Comparison of ENCODE assay signal across 8 mouse cellular contexts in the genomic region with DNA sequence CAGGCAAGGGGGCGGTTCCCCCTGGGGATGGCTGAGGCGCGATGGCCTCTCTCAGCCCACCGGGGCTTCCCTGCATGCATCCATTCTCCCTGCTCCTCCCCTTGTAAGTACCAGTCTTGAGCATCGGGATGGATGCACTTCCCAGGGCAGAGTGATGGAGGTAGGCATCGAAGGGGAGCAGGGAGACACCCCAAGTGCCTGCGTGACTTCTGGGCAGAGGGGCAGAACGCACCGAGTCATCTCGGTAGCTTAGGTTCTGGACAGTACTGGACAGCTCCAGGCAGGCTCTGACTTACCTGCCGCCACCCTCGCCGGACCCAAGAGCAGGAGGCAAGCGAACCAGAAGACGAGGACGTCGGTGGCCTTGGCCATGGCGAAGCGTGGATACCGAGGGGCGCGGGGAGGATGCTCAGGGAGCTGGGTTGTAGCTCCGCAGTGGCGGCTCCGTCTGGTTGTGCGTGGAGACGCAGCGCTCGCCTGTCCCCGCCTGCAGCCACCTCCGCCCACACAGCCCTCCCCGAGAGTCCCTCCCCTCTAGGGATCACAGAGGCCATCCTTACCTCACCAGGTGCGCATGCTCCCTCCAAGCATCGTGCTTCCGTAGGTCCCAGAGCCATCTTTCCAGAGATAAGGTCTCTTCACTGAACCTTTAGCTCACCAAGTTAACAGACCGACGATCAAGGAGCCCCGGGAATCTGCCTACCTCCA. TPM values are rescaled to one million over a fixed set of nuclear protein-coding genes. Genes with fewer than 3 reads are reported as not detected.
DNase-seq lines count a peak whose midpoint lies in the region; ATAC-seq and TF ChIP-seq lines count a peak whose summit lies in the region.

A gene (minus strand): TSS at position 658 of the 708 bp plus-strand sequence.

- peaks cover 17% of the 10 kb centered on the region for H3K27me3 ChIP-seq in lung, embryonic 16.5 days (ENCODE audit: control insufficient read depth, insufficient read depth, low read depth, low read length)
- H3K27me3 ChIP-seq in hindbrain, embryonic 12.5 days: peaks cover 17% of the 10 kb centered on the region
- H3K27me3 ChIP-seq in midbrain, embryonic 14.5 days (ENCODE audit: control insufficient read depth, insufficient read depth, low read length): no peaks in the 10 kb centered on the region

- ATAC-seq in lung, embryonic 16.5 days (ENCODE audit: low read depth): no peak
- ATAC-seq in hindbrain, embryonic 12.5 days (ENCODE audit: low FRiP score): peak; percentile 81
- ATAC-seq in midbrain, embryonic 14.5 days (ENCODE audit: low FRiP score, low TSS enrichment): peak; percentile 76

- no peaks in the 10 kb centered on the region for H3K4me1 ChIP-seq in lung, embryonic 16.5 days (replicated peaks; ENCODE audit: control insufficient read depth, insufficient read depth, low read length)
- peaks cover 12% of the 10 kb centered on the region for H3K4me1 ChIP-seq in hindbrain, embryonic 12.5 days
- H3K4me1 ChIP-seq in midbrain, embryonic 14.5 days (ENCODE audit: control insufficient read depth, insufficient read depth, low read length): peaks cover 23% of the 10 kb centered on the region

- no peak for TF ChIP-seq CTCF in gastrocnemius, adult 2 months (IDR thresholded peaks at IDR 0.05)

- no peaks in the 10 kb centered on the region for H3K9me3 ChIP-seq in lung, embryonic 16.5 days (ENCODE audit: control insufficient read depth, low read length)
- H3K9me3 ChIP-seq in hindbrain, embryonic 12.5 days (replicated peaks): no peaks in the 10 kb centered on the region
- H3K9me3 ChIP-seq in midbrain, embryonic 14.5 days (ENCODE audit: control insufficient read depth, low read length): no peaks in the 10 kb centered on the region

- peak within 1 kb of the TSS; percentile 11; the same call in 1 of the 2 replicates for H3K4me3 ChIP-seq in lung, embryonic 16.5 days (ENCODE audit: low read length)
- H3K4me3 ChIP-seq in hindbrain, embryonic 12.5 days: peak within 1 kb of the TSS; percentile 42
- peak within 1 kb of the TSS; percentile 53 for H3K4me3 ChIP-seq in midbrain, embryonic 14.5 days (replicated peaks; ENCODE audit: low read depth, low read length)
- H3K4me3 ChIP-seq in gastrocnemius, adult 2 months: no peak within 1 kb of the TSS

- intact Hi-C loops in gastrocnemius, adult 2 months (cut with DNase I): no loop called here

- WGBS in lung, embryonic 16.5 days: 2% methylated on average over 37 of the region's 38 CpGs
- 2% methylated on average over 38 of the region's 38 CpGs for WGBS in hindbrain, embryonic 12.5 days
- WGBS in midbrain, embryonic 14.5 days: under 1% methylated on average over 38 of the region's 38 CpGs

- H3K9ac ChIP-seq in lung, embryonic 16.5 days (ENCODE audit: low read length): no peak within 1 kb of the TSS
- H3K9ac ChIP-seq in hindbrain, embryonic 12.5 days: peak within 1 kb of the TSS; percentile 68
- peak within 1 kb of the TSS; percentile 69 for H3K9ac ChIP-seq in midbrain, embryonic 14.5 days (replicated peaks; ENCODE audit: low read length)

- no peak for DNase-seq in lung, postnatal 25 days (ENCODE audit: low spot score)
- DNase-seq in cerebellum, postnatal 4 days (ENCODE audit: low spot score in 2 of 2): peak; percentile 48 to 50
- DNase-seq in left cerebral cortex, adult 18-20 months (ENCODE audit: low spot score in 2 of 2): peak; percentile 82 to 88
- DNase-seq in midbrain, embryonic 14.5 days: peak; percentile 88
- DNase-seq in testis, postnatal 10 days (ENCODE audit: low spot score): peak; percentile 62
- DNase-seq in gastrocnemius, adult 2 months: no peak

- no peak within 1 kb of the TSS for H3K27ac ChIP-seq in lung, embryonic 16.5 days (ENCODE audit: low read length)
- H3K27ac ChIP-seq in hindbrain, embryonic 12.5 days: peak within 1 kb of the TSS; percentile 64
- peak within 1 kb of the TSS; percentile 90 for H3K27ac ChIP-seq in midbrain, embryonic 14.5 days (replicated peaks; ENCODE audit: low read depth, low read length)
- H3K27ac ChIP-seq in gastrocnemius, adult 2 months: no peak within 1 kb of the TSS

- H3K4me2 ChIP-seq in lung, embryonic 16.5 days (ENCODE audit: low read depth, low read length): peak within 1 kb of the TSS; percentile 30
- peak within 1 kb of the TSS; percentile 64 for H3K4me2 ChIP-seq in hindbrain, embryonic 12.5 days (replicated peaks)
- H3K4me2 ChIP-seq in midbrain, embryonic 14.5 days (ENCODE audit: low read length): peak within 1 kb of the TSS; percentile 58

- no peaks in the 10 kb centered on the region for H3K36me3 ChIP-seq in lung, embryonic 16.5 days (ENCODE audit: control insufficient read depth, insufficient read depth, low read length)
- H3K36me3 ChIP-seq in hindbrain, embryonic 12.5 days: no peaks in the 10 kb centered on the region
- 0 out of 2 replicates have a peak, but pooled peaks cover 4% of the 10 kb centered on the region for H3K36me3 ChIP-seq in midbrain, embryonic 14.5 days (ENCODE audit: control insufficient read depth, insufficient read depth, low read length)

RNA-seq across cellular contexts. Expression of the gene that starts here (rescaled TPM):
- 0.50 and 0.98 TPM in 2 replicates for polyA plus RNA-seq in lung, embryonic 16.5 days (2015; fragmentation: Nextera tagmentation; extraction: Ambion mirVana)
- 73.4 and 73.8 TPM in 2 replicates for polyA plus RNA-seq in hindbrain, embryonic 12.5 days (2016; fragmentation: Nextera tagmentation; extraction: Ambion mirVana)
- 100 to 1,000 TPM; 189 to 201 TPM for total RNA-seq in left cerebral cortex, adult 18-20 months (2021)
- 263 and 270 TPM in 2 replicates for polyA plus RNA-seq in midbrain, embryonic 14.5 days (2014; fragmentation: Nextera tagmentation; extraction: Ambion mirVana)
- total RNA-seq in gastrocnemius, adult 2 months (2021): not detected

Comparison
In these comparisons a context has a peak if more than half of its experiments do, and no peak if none do; other contexts are left out.
1. RNA of the gene that starts here (total RNA-seq): 189 to 201 TPM in left cerebral cortex, adult 18-20 months; not detected in gastrocnemius, adult 2 months; every median in the first group is over 100 times any median in the second.
2. RNA of the gene that starts here (polyA plus RNA-seq): 263 to 270 TPM in midbrain, embryonic 14.5 days and 73.4 to 73.8 TPM in hindbrain, embryonic 12.5 days; 0.50 to 0.98 TPM in lung, embryonic 16.5 days; every median in the first group is over 10 times any median in the second.
3. H3K27ac ChIP-seq: peak in hindbrain, embryonic 12.5 days (single experiment) and midbrain, embryonic 14.5 days (single experiment); none in lung, embryonic 16.5 days (single experiment) and gastrocnemius, adult 2 months (single experiment).
4. DNase-seq: peak in cerebellum, postnatal 4 days (2 of 2), left cerebral cortex, adult 18-20 months (2 of 2), midbrain, embryonic 14.5 days (single experiment) and testis, postnatal 10 days (single experiment); none in lung, postnatal 25 days (single experiment) and gastrocnemius, adult 2 months (single experiment).
5. Peak in every context shown above with its lines, with median percentiles within 50 percentile points of each other: H3K4me2 ChIP-seq.